Mouse (Mus musculus) cerebellum, postnatal 10 days (tissue): ENCODE results near the gene Gm6502.
"Not testable (repeated sequence)": the region's sequence is repeated elsewhere in the genome, so short reads cannot be mapped to it uniquely, and the experiment has no call there.

Source experiments
- DNase-seq, 2 experiments: peaks; one replicate each; pipeline ENCODE4 v3.0.0; 2021; ENCODE audit warnings: mixed read lengths in 2 of 2

Gm6502 gene

GRCm38 (mm10) chr5:94314135-94314534 is at the start of gene Gm6502:
Gm6502 (plus strand) TSS chr5:94314435.
- DNase-seq = not testable (repeated sequence)

- not testable (repeated sequence) for DNase-seq
Observed at GRCm38 (mm10) chr5:94306696-94307095, 7.5 kb upstream of the Gm6502 start, which contains the start of gene A430089I19Rik. A430089I19Rik (minus strand) TSS chr5:94306796.

GRCm38 (mm10) chr5:94339449-94339848 is 25.2 kb downstream of the Gm6502 start, which contains the start of gene AA792892:
AA792892 (plus strand) TSS chr5:94339749.
- DNase-seq = not testable (repeated sequence)
